Mouse (Mus musculus) forebrain, postnatal 0 days (tissue): Measurements from ENCODE around the gene Kcna7. TPM values are rescaled to one million over a fixed set of nuclear protein-coding genes. Genes with fewer than 3 reads are reported as not detected.

Experiments
- ATAC-seq: fragments of 200-750 bp; cut with Nextera tagmentation; 2 replicates; pipeline ENCODE4 v1.8.0; 2017; ENCODE audit warnings: mild to moderate bottlenecking, moderate library complexity
- DNase-seq: peaks from one replicate; pipeline ENCODE4 v3.0.0-alpha.2; 2015
- H3K27ac ChIP-seq: fragments of 300-500 bp; sonication (generic); 2 replicates; pipeline ENCODE4 v1.5.1; 2014; ENCODE audit warnings: low read depth, mild to moderate bottlenecking, antibody characterized with exemption, low read length, moderate library complexity, mixed read lengths
- H3K27me3 ChIP-seq: fragments of 300-500 bp; sonication (generic); 2 replicates; pipeline ENCODE4 v1.6.1; 2014; ENCODE audit warnings: mild to moderate bottlenecking, low read length, mixed read lengths; ENCODE audit not compliant: insufficient read depth
- H3K36me3 ChIP-seq: fragments of 300-500 bp; sonication (generic); 2 replicates; pipeline ENCODE4 v1.6.1; 2014; ENCODE audit warnings: mild to moderate bottlenecking, moderate library complexity; ENCODE audit not compliant: insufficient read depth
- H3K4me1 ChIP-seq: fragments of 300-500 bp; sonication (generic); 2 replicates; pipeline ENCODE4 v1.6.1; 2014; ENCODE audit warnings: antibody characterized with exemption; ENCODE audit not compliant: insufficient read depth
- H3K4me2 ChIP-seq: fragments of 300-500 bp; sonication (generic); 2 replicates; pipeline ENCODE4 v1.6.1; 2014; ENCODE audit warnings: low read depth, mild to moderate bottlenecking, moderate library complexity
- H3K4me3 ChIP-seq: fragments of 300-500 bp; sonication (generic); 2 replicates; pipeline ENCODE4 v1.5.1; 2014; ENCODE audit warnings: low read depth, low read length, mixed read lengths
- H3K9ac ChIP-seq: fragments of 300-500 bp; sonication (generic); 2 replicates; pipeline ENCODE4 v1.6.1; 2014; ENCODE audit warnings: mild to moderate bottlenecking
- H3K9me3 ChIP-seq: fragments of 300-500 bp; sonication (generic); 2 replicates; pipeline ENCODE4 v1.6.1; 2016; ENCODE audit warnings: low read length
- CTCF ChIP-seq: sonication (generic); IDR thresholded peaks from 2 replicates; pipeline ENCODE4 v1.5.1; 2016; ENCODE audit warnings: antibody characterized with exemption, control low read depth, low read depth
- WGBS: fragments of 180-500 bp; shearing (Covaris S2); extraction: QIAGEN DNeasy Blood & Tissue Kit; methylation state at CpG from one replicate; pipeline ENCODE4 v1.1.7; 2014; 5-methylcytosine and 5-hydroxymethylcytosine counted together
- polyA plus RNA-seq: library from polyadenylated mRNA; unstranded; fragments of >200 nt; fragmentation: Nextera tagmentation; extraction: Ambion mirVana; gene quantifications from 2 replicates; pipeline ENCODE4 v1.2.1, GENCODE M21; 2015
- total RNA-seq: library from RNA; depleted of rRNA; stranded (reverse); fragments of >200 nt; gene quantifications from 2 replicates; pipeline ENCODE4 v1.2.3, GENCODE M21; 2014

Kcna7 gene
- total and polyA plus RNA-seq, 2 experiments from 2014 or later = 0.14 TPM; not detected in 1

DNA sequence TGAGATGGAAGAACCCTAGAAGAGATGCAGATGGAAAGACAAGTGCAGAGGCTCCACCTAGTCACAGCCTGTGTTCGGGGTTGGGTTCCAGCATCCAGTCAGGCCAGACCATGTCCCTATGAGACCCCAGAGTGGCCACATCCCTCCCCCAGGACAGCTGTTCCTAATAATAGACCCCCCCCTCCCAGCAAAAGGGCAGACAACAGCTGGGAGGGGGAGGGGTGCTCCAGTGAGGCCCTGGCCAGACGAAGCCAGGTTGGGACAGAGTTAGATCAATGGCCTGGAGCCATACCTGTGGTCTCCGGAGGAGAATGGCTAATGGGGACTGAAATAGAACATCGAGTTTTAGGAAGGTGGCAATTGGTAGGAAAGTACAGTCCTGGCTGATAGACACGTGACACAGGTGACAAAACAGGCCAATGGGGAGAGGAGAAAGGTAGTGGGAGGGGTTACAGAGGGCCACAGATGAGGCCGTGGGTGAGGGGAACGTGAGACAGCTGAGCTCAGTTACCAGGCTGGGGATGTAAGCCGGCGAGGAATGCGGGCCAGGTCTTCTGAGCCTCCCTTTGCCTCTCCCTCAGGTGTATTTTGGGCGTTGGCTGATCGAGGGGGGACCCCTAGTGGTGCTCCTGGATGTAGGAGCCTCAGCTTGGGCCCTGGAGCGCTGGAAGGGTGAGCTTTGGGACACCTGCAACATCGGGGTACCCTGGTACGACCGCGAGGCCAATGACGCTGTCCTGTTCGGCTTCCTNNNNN is 32.2 kb downstream of the Kcna7 start, which contains the start of gene Ruvbl2:
TSS of gene Ruvbl2 (minus strand) at position 576 of the 756 bp plus-strand sequence.
- Histone ChIP-seq H3K4me3 (no peak within 1 kb of the TSS), H3K9me3 (no peaks in the 10 kb centered on the region), H3K27ac (no peak within 1 kb of the TSS), H3K4me1 (peaks cover 19% of the 10 kb centered on the region), H3K4me2 (no peak within 1 kb of the TSS), H3K27me3 (no peaks in the 10 kb centered on the region), H3K9ac (no peak within 1 kb of the TSS), H3K36me3 (no peaks in the 10 kb centered on the region)
- ATAC-seq = no peak
- DNase-seq = no peak
- TF ChIP-seq CTCF = 0 out of 2 replicates have a peak, but pooled peaks have one; percentile 6
- whole genome bisulfite sequencing = 25% methylated on average over 19 of the region's 19 CpGs

DNA sequence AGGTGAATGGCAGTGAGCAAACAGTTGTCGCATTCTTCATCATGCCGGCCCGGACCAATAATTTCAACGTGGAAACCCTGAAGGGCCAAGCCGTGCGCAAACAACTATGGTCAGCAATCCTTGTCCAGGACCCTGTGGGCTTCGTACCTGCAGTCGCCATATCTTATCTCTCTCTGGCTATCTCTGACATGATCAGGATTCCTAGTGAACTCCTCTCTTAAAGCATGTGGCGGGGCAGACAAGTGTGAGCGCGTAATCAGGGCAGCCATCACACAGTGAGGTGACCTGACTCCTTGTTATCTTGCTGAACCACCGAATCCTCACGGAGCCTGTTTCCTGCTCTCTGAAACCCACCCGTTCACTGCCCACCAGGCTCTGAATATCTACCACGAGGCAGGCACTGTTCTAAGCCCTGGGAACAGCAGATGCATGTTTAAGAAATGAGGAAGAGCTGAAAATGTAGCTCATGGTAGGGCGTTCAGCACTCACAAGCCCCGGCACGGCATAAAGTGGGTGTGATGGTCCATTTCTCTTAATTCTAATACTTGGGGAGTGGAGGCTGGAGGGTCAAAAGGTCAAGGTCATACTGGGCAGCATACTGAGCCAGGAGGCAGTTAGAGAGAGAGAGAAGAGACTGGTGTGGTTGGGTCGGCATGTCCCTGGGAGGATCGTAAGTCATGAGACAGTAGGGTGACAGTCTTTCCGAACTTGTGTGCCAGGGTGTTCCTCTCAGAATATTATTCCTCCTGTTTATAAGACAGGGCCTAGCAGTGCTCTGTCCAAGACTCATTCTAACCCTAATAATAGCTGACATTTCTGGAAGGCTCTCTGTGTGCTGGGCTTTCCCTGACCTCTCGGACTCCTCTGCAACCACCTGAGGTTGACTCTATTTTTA is 38.3 kb downstream of the Kcna7 start:
- no peaks in the 10 kb centered on the region for H3K4me1 ChIP-seq
- H3K27me3 ChIP-seq = no peaks in the 10 kb centered on the region
- no peak overlapping the region for H3K4me2 ChIP-seq
- no peak overlapping the region for H3K4me3 ChIP-seq
- no peak overlapping the region for H3K27ac ChIP-seq
- no peak for TF ChIP-seq CTCF
- ATAC-seq (no peak), DNase-seq (no peak)
- 91% methylated on average over 22 of the region's 22 CpGs for WGBS
- H3K36me3 ChIP-seq = peaks cover 18% of the 10 kb centered on the region
- H3K9me3 ChIP-seq = no peaks in the 10 kb centered on the region
- H3K9ac ChIP-seq = no peak overlapping the region

DNA sequence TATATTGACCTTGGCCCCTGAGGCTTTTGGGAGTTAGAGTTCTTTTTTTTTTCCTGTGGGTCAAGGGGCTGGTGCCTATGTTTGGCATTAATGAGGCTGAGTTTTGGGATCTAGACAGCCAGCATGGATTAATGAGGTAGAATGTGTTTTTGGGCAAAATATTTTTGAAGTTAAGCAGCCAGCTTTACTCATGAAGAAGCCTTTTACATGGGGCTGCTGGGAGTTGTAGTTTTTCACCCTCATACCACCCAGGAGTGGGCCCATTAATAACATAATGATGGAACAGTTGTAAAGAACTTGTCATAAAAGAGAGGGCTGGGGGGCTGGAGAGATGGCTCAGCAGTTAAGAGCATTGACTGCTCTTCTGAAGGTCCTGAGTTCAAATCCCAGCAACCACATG is 41.1 kb downstream of the Kcna7 start:
- H3K27me3 ChIP-seq = no peaks in the 10 kb centered on the region
- ATAC-seq = no peak

DNA sequence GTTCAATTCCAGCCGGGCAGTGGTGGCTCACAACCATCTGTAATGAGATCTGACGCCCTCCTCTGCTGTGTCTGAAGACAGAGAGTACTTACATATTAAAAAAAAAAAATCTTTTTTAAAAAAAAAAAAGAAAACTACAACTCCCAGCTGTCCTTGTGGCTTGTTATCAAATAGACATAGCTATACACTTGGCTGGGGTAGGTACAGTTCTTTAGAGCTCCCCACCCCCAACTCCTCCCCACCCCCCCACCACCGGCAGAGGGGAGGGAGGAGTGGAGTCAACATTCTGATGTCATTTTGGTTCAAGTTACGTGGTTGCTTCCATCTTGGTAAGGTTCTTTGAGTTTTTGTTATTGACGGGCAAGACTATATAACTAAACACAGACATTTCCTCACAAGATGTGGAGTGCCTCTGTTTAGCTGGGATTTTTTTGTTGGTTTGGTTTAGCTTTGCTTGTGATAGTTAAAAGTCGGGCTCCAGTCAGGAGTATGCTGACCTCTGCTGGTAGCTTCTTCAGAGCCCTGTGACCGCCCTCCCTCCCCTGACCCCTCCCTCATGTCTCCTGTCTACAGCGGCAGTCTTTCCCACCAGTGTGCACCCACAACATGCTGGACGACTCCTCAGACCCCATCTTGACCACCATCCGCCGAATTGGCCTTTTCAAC is 42.0 kb downstream of the Kcna7 start:
- H3K36me3 ChIP-seq = peaks cover 25% of the 10 kb centered on the region
- no peak overlapping the region for H3K4me3 ChIP-seq
- 43% methylated on average over 11 of the region's 11 CpGs for WGBS
- H3K27ac ChIP-seq = no peak overlapping the region
- peak; percentile 33 for DNase-seq
- H3K9me3 ChIP-seq = no peaks in the 10 kb centered on the region
- H3K4me2 ChIP-seq = no peak overlapping the region
- no peak overlapping the region for H3K9ac ChIP-seq
- peak; percentile 55 for TF ChIP-seq CTCF
- ATAC-seq = peak; percentile 66
- H3K4me1 ChIP-seq = no peaks in the 10 kb centered on the region
- no peaks in the 10 kb centered on the region for H3K27me3 ChIP-seq

More for the DNA sequence above, 41.1 kb downstream of the Kcna7 start:
- Histone ChIP-seq H3K4me1 (no peaks in the 10 kb centered on the region), H3K4me3 (no peak overlapping the region), H3K4me2 (no peak overlapping the region), H3K9ac (no peak overlapping the region), H3K27ac (no peak overlapping the region), H3K9me3 (no peaks in the 10 kb centered on the region), H3K36me3 (peaks cover 22% of the 10 kb centered on the region)
- DNase-seq = no peak
- TF ChIP-seq CTCF = no peak

DNA sequence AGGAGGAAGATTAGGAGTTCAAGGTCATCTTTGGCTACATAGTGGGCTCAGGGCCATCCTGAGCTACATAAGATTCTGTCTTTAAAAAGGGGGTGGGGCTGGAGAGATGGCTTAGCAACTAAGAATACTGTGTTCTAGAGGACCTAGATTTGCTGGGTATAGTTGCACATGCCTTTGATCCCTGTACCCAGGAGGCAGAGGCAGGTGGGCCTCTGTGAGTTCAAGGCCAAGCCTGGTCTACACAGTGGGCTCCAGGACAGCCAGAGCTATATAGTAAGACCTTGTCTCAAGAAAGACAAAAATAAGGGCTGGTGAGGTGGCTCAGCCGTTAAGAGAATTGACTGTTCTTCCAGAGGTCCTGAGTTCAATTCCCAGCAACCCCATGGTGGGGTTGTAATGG is 44.5 kb downstream of the Kcna7 start:
- Histone ChIP-seq H3K9ac (no peak overlapping the region), H3K36me3 (peaks cover 15% of the 10 kb centered on the region; the same call in 1 of the 2 replicates), H3K27ac (no peak overlapping the region), H3K4me1 (no peaks in the 10 kb centered on the region), H3K4me2 (no peak overlapping the region), H3K27me3 (no peaks in the 10 kb centered on the region), H3K9me3 (no peaks in the 10 kb centered on the region), H3K4me3 (no peak overlapping the region)
- 90% methylated on average over 1 of the region's 1 CpGs for WGBS
- DNase-seq = no peak
- no peak for TF ChIP-seq CTCF
- ATAC-seq = no peak

DNA sequence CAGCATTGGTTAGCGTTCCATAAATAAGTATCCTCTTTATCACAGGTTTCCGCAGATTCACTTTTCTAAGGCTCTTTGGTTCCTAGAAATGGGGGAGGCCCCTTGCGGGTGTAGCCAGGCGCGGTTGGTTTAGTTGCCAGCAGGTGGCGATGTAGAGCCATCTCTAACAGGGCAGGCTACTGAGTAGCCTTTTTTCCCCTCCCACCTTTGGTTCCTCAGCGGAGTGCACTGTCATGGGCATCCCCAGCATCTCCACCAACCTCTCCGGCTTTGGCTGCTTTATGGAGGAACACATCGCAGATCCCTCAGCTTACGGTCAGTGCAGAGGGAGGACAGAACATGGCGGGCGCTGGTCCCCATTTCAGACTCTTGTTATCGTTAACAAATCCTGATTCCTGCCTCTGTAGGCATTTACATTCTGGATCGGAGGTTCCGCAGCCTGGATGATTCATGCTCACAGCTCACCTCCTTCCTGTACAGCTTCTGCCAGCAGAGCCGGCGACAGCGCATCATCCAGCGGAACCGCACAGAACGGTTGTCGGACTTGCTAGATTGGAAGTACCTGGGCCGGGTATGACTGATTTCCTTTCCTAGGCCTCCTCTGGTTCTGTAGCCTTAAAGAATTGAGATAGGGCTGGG is 46.0 kb downstream of the Kcna7 start:
- ATAC-seq (peak; percentile 90), DNase-seq (peak; percentile 85)
- 0 out of 2 replicates have a peak overlapping the region, but pooled peaks have one; percentile 5 for H3K4me3 ChIP-seq
- TF ChIP-seq CTCF = peak; percentile 81
- H3K27me3 ChIP-seq = no peaks in the 10 kb centered on the region
- peak overlapping the region; percentile 62 for H3K27ac ChIP-seq
- peaks cover 23% of the 10 kb centered on the region; the same call in 1 of the 2 replicates for H3K36me3 ChIP-seq
- H3K4me2 ChIP-seq = no peak overlapping the region
- 53% methylated on average over 23 of the region's 23 CpGs for WGBS
- no peak overlapping the region for H3K9ac ChIP-seq
- no peaks in the 10 kb centered on the region; the same call in 1 of the 2 replicates for H3K4me1 ChIP-seq
- no peaks in the 10 kb centered on the region for H3K9me3 ChIP-seq
